Mouse (Mus musculus) midbrain, embryonic 15.5 days (tissue): Measurements from ENCODE around the gene Kctd11. TPM values are rescaled to one million over a fixed set of nuclear protein-coding genes. Genes with fewer than 3 reads are reported as not detected.

ENCODE experiments used
- ATAC-seq: fragments of 200-750 bp; cut with Nextera tagmentation; replicated peaks from 2 replicates; pipeline ENCODE4 v1.8.0; 2017; ENCODE audit warnings: moderate TSS enrichment
- H3K27ac ChIP-seq: fragments of 300-500 bp; sonication (generic); 2 replicates; pipeline ENCODE4 v1.5.1; 2015; ENCODE audit warnings: mild to moderate bottlenecking, inconsistent platforms
- H3K27me3 ChIP-seq: fragments of 300-500 bp; sonication (generic); replicated peaks from 2 replicates; pipeline ENCODE4 v1.6.1; 2015; ENCODE audit warnings: inconsistent platforms
- H3K36me3 ChIP-seq: fragments of 300-500 bp; sonication (generic); replicated peaks from 2 replicates; pipeline ENCODE4 v1.6.1; 2015; ENCODE audit warnings: inconsistent platforms
- H3K4me1 ChIP-seq: fragments of 300-500 bp; sonication (generic); 2 replicates; pipeline ENCODE4 v1.6.1; 2015; ENCODE audit warnings: inconsistent platforms
- H3K4me2 ChIP-seq: fragments of 300-500 bp; sonication (generic); 2 replicates; pipeline ENCODE4 v1.6.1; 2015; ENCODE audit warnings: inconsistent platforms, mild to moderate bottlenecking, moderate library complexity
- H3K4me3 ChIP-seq: fragments of 300-500 bp; sonication (generic); 2 replicates; pipeline ENCODE4 v1.5.1; 2015; ENCODE audit warnings: mild to moderate bottlenecking, inconsistent platforms
- H3K9ac ChIP-seq: fragments of 300-500 bp; sonication (generic); 2 replicates; pipeline ENCODE4 v1.6.1; 2015; ENCODE audit warnings: mild to moderate bottlenecking, inconsistent platforms
- H3K9me3 ChIP-seq: fragments of 300-500 bp; sonication (generic); 2 replicates; pipeline ENCODE4 v1.6.1; 2016; ENCODE audit warnings: inconsistent platforms
- WGBS: fragments of 180-500 bp; shearing (Covaris S2); methylation state at CpG from one replicate; pipeline ENCODE4 v1.1.7; 2015; ENCODE audit warnings: mixed read lengths; 5-methylcytosine and 5-hydroxymethylcytosine counted together
- polyA plus RNA-seq: library from polyadenylated mRNA; unstranded; fragments of >200 nt; fragmentation: Nextera tagmentation; extraction: Ambion mirVana; gene quantifications from 2 replicates; pipeline ENCODE4 v1.2.1, GENCODE M21; 2015

Gene Kctd11
- polyA plus RNA-seq, 1 experiment from 2014 or later = 1.7 TPM

DNA sequence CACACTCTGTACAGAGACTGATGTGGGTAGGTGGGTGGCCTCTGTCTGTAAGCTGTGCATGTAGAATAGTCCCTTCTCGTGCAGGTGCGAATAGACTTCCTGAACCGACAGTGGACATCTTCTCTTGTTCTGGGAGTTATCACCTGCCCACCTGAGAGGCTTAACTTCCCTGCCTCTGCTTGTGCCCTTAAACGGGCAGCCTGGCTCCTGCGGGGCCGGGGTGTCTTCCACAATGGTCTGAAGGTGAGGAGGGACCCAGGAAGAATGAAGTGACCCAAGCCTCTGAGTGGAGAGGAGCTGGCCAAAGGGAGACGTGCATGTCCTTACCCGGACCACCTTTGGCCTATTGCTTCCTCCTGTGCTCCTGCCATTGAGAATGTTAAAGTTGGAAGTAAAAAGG lies 29.0 kb upstream of the Kctd11 start:
- ATAC-seq = no peak
- Histone ChIP-seq H3K4me2 (no peak overlapping the region), H3K27me3 (no peaks in the 10 kb centered on the region), H3K4me3 (no peak overlapping the region), H3K4me1 (peaks cover 17% of the 10 kb centered on the region), H3K9me3 (no peaks in the 10 kb centered on the region), H3K36me3 (peaks cover 76% of the 10 kb centered on the region), H3K27ac (no peak overlapping the region), H3K9ac (no peak overlapping the region)
- WGBS = 96% methylated on average over 8 of the region's 8 CpGs

DNA sequence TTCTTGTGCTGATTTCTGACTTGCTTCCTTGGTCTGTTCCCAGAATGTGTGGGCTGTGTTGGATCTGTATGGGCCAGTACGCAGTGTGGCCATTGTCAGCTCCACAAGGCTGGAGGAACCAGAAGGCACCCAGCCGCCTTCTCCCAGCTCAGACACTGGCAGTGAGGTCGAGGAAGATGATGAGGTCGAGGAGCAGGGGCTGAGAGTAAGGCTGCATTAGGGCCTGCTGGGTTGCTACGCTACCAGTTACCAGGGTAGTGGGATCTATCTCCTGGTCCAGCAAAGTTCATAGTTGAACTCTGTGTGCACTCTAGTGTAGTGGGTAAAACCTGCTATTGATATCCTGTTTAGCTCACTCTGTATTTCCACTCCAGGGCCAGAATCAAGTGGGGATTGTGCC lies 28.0 kb upstream of the Kctd11 start:
- H3K27ac ChIP-seq = no peak overlapping the region
- 86% methylated on average over 5 of the region's 5 CpGs for WGBS
- no peak overlapping the region for H3K4me3 ChIP-seq
- H3K27me3 ChIP-seq = no peaks in the 10 kb centered on the region
- no peak overlapping the region for H3K4me2 ChIP-seq
- peaks cover 7% of the 10 kb centered on the region for H3K4me1 ChIP-seq
- peaks cover 82% of the 10 kb centered on the region for H3K36me3 ChIP-seq
- no peak for ATAC-seq
- H3K9me3 ChIP-seq = no peaks in the 10 kb centered on the region
- H3K9ac ChIP-seq = no peak overlapping the region

DNA sequence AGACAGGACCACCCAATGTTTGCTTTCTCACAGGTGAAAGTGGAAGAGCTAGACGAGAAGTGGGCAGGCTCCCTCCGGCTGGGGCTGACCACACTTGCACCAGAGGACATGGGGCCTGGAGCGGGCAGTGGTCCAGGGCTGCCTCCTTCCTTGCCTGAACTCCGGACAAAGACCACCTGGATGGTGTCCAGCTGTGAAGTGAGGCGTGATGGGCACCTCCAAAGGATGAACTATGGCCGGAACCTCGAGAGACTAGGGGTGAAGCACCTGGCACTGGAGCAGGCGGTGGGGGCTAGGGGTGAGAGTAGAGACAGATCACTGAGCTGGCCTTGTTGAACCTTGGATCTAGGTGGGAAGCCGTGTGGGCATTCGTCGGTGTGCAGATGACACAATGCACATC lies 27.4 kb upstream of the Kctd11 start:
- Histone ChIP-seq H3K27me3 (no peaks in the 10 kb centered on the region), H3K4me2 (no peak overlapping the region), H3K27ac (no peak overlapping the region), H3K36me3 (peaks cover 85% of the 10 kb centered on the region), H3K9ac (no peak overlapping the region), H3K4me3 (no peak overlapping the region), H3K4me1 (peaks cover 7% of the 10 kb centered on the region), H3K9me3 (no peaks in the 10 kb centered on the region)
- no peak for ATAC-seq
- WGBS = 96% methylated on average over 11 of the region's 11 CpGs

DNA sequence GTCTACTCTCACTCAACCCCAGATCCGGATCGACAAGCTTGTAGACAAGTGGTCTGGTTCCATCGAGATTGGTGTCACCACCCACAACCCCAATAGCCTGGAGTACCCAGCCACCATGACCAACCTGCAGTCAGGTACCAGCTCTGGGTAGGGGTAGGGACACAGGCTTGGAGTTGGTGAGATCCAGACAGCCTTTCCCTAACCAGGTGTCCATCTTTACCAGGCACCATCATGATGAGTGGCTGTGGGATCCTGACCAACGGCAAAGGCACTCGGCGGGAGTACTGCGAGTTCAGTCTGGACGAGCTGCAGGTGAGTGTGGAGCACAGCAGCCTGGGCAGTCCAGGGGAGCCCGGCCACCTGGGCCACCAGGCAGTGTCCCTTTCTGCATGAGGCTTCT lies 23.1 kb upstream of the Kctd11 start:
- no peak for ATAC-seq
- peaks cover 22% of the 10 kb centered on the region for H3K4me1 ChIP-seq
- WGBS = 98% methylated on average over 9 of the region's 9 CpGs

DNA sequence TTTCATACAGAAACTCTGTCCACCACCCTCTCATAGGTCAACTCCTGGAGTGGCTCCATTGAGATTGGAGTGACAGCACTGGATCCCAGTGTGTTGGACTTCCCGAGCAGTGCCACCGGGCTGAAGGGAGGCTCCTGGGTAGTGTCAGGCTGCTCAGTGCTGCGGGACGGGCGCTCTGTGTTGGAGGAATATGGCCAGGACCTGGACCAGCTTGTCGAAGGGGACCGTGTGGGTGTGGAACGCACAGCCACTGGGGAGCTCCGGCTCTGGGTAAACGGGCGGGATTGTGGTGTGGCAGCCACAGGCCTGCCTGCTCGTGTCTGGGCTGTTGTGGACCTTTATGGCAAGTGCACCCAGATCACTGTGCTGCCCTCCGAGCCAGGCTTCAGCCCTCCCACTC lies 21.8 kb upstream of the Kctd11 start:
- Histone ChIP-seq H3K9me3 (no peaks in the 10 kb centered on the region), H3K4me3 (peak overlapping the region; percentile 92), H3K9ac (peak overlapping the region; percentile 84; the same call in 1 of the 2 replicates), H3K4me1 (peaks cover 34% of the 10 kb centered on the region), H3K27ac (no peak overlapping the region), H3K36me3 (peaks cover 37% of the 10 kb centered on the region), H3K4me2 (peak overlapping the region; percentile 86), H3K27me3 (no peaks in the 10 kb centered on the region)
- 90% methylated on average over 13 of the region's 13 CpGs for WGBS
- no peak for ATAC-seq

More for the DNA sequence above, 23.1 kb upstream of the Kctd11 start:
- peaks cover 51% of the 10 kb centered on the region for H3K36me3 ChIP-seq
- no peak overlapping the region for H3K4me2 ChIP-seq
- H3K9ac ChIP-seq = no peak overlapping the region
- H3K4me3 ChIP-seq = no peak overlapping the region
- H3K27me3 ChIP-seq = no peaks in the 10 kb centered on the region
- no peak overlapping the region for H3K27ac ChIP-seq
- no peaks in the 10 kb centered on the region for H3K9me3 ChIP-seq

DNA sequence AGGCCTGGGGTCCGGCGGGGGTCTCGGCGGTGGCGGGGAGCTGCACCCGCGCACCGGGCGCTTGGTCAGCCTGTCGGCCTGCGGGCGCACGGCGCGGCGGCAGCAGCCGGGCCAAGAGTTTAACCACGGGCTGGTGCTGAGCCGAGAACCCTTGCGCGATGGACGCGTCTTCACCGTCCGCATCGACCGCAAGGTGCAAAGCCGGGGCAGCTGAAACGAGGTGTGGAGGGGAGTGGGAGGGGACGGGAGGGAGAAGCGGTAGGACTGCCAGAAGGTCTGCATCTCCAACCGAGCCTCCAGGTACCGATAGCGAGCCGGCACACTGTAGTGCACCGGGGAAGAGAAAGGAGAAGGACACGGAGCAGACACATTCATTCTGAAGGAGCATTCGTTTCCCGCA lies 20.8 kb upstream of the Kctd11 start:
- H3K9ac ChIP-seq = peak overlapping the region; percentile 84
- H3K4me1 ChIP-seq = peaks cover 34% of the 10 kb centered on the region
- under 1% methylated on average over 38 of the region's 39 CpGs for WGBS
- no peaks in the 10 kb centered on the region for H3K9me3 ChIP-seq
- peak overlapping the region; percentile 93 for H3K27ac ChIP-seq
- H3K4me3 ChIP-seq = peak overlapping the region; percentile 92
- no peak for ATAC-seq
- H3K36me3 ChIP-seq = peaks cover 27% of the 10 kb centered on the region
- peak overlapping the region; percentile 86 for H3K4me2 ChIP-seq
- H3K27me3 ChIP-seq = no peaks in the 10 kb centered on the region

DNA sequence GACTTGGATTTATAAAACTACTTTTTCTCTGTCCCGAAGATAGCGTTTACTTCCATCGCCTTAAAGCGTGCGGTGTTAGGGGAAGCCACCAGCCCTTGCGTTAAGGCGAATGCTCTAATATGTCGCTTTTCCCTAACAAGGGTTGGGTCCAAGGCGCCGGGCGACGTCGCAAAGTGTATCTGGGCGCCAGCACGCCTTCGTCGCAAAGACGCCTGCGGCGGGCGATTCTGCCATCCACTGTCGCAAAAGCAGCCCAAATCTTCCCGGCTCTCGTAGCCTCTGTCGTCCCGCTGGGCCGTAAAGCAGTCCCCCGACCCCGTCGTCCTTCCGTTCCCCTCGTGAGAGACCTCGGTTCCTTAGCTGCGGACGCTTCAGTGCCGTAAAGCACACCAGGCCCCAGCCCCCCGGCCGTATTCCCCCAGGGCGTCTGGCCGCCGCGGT lies 20.2 kb upstream of the Kctd11 start:
- no peaks in the 10 kb centered on the region for H3K27me3 ChIP-seq
- peaks cover 34% of the 10 kb centered on the region for H3K4me1 ChIP-seq
- ATAC-seq = peak; percentile 81
- H3K27ac ChIP-seq = peak overlapping the region; percentile 93
- H3K36me3 ChIP-seq = peaks cover 22% of the 10 kb centered on the region
- H3K4me3 ChIP-seq = peak overlapping the region; percentile 92
- no peaks in the 10 kb centered on the region for H3K9me3 ChIP-seq
- peak overlapping the region; percentile 84 for H3K9ac ChIP-seq
- peak overlapping the region; percentile 86 for H3K4me2 ChIP-seq
- under 1% methylated on average over 42 of the region's 42 CpGs for WGBS

DNA sequence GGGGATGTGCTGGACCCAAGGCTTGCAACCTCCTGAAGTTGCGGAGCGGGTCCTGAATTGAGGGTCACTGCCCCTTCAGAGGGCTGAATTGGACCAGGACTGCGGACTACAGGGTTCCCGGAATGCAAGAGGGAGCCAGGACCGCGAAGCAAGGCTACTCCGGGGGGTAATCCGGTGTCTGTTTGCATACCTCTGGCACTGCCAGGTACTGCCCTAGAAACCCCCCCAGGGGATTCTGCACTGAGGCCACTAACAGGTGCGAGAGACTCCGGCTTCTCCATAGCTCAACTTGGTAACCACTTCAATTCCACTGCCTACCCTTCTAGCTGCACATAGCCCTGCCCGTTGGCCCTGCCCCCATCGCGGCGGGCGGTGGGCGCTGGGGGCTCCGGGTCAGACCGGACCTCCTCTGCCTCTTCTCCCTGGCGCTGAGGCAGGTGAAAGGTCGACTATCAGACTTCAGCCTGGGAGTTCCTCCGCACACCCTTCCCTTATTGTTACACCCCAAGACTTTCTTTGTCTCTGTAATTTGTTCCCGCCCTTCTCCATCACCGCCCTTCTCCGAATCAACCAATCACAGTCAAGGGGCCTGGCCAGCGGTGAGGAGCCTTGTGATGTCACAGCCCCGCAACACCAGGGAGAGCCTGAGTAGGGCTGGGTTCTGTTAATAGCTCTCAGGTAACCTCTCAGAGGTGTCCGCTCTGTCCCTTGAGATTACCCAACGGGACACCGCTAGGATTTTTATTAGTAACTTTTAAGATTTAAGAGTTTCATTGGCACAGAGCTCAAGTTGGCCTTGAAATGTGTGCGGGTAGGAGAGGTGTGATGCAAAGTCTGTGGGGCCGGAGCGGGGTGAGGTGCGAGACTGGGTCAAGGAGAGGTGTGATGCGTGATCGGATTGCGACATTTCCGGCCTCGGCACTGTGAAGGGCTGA lies 19.5 kb upstream of the Kctd11 start, which contains the start of the genes 2810408A11Rik and Neurl4:
2810408A11Rik (minus strand) TSS at position 517 of the 935 bp plus-strand sequence.
Neurl4 (plus strand) TSS at position 602 of the 935 bp plus-strand sequence.
- under 1% methylated on average over 38 of the region's 38 CpGs for WGBS
- ATAC-seq = peak; percentile 96
- H3K4me1 ChIP-seq = peaks cover 34% of the 10 kb centered on the region
- H3K36me3 ChIP-seq = peaks cover 15% of the 10 kb centered on the region
- H3K4me2 ChIP-seq = peak within 1 kb of the TSS; percentile 86
- peak within 1 kb of the TSS; percentile 84 for H3K9ac ChIP-seq
- no peaks in the 10 kb centered on the region for H3K9me3 ChIP-seq
- H3K4me3 ChIP-seq = peak within 1 kb of the TSS; percentile 92
- H3K27ac ChIP-seq = peak within 1 kb of the TSS; percentile 93
- H3K27me3 ChIP-seq = no peaks in the 10 kb centered on the region

DNA sequence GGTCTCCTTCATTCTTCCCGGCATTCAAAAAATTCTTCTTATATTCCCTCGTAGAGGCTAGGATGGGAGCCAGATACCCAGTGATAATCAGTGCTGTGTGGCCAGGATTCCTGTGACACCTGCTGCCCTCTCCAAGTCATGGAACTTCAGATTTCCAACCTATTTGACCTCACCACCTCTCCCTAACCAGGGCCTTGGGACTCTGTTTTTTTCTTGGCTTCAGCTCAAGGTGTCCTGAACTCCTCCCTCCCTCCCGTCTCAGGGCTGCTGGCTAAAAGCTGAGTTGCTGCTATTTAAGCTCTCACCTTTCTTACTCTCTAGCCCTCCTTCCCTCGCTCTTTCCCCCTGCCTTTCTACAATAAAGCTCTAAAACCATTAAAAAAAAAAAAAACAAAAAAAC lies 18.7 kb upstream of the Kctd11 start:
- Histone ChIP-seq H3K27ac (peak overlapping the region; percentile 93), H3K4me3 (peak overlapping the region; percentile 92), H3K9ac (peak overlapping the region; percentile 84), H3K36me3 (peaks cover 9% of the 10 kb centered on the region; the same call in 1 of the 2 replicates), H3K27me3 (no peaks in the 10 kb centered on the region), H3K9me3 (no peaks in the 10 kb centered on the region), H3K4me2 (peak overlapping the region; percentile 86), H3K4me1 (peaks cover 34% of the 10 kb centered on the region)
- 27% methylated on average over 4 of the region's 4 CpGs for WGBS
- ATAC-seq = no peak

DNA sequence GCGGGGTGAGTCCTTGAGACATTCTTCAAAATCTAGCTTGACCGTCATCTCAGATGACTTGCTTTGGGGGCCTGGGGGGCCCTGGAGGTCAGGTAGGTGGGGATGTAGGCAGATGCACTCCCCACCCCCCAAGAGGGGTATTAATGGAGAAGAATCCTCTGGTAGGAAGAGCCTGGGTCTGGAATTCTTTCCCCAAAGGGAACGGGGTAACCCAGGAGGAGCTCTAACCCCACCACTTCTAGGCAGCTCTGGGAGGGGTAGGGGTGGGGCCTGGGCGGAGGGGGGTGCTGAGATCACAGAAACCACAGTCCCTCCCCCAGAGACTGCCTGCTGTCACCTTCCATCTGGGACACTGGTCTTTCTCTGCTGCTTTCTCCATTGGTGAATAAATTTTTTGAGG lies 14.1 kb upstream of the Kctd11 start, which contains the start of gene Acap1:
Acap1 (minus strand) TSS at position 249 of the 400 bp plus-strand sequence.
- H3K9ac ChIP-seq = no peak within 1 kb of the TSS
- ATAC-seq = no peak

DNA sequence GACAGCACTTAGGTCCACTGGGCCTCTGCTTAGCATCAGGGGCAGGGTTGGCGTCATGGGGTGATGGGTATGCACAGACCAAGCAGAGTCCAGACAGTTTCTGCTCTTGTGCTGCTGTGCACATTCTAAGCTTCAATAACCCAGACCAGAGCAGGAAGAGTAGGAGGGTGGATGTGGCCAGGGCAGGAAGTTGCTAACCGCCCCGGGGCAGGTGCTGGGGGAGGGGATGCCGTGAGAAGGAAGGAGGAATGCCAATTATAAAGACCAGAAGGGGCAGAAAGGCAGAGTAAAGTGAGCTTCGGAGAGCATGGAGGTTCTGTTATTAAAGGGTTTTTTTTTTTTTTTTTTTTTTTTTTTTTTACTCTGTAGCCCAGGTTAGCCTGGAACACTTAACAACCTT lies 13.5 kb upstream of the Kctd11 start:
- H3K9me3 ChIP-seq = no peaks in the 10 kb centered on the region
- WGBS = 83% methylated on average over 5 of the region's 5 CpGs
- H3K4me3 ChIP-seq = no peak overlapping the region
- H3K27ac ChIP-seq = no peak overlapping the region
- no peak overlapping the region for H3K9ac ChIP-seq
- H3K4me2 ChIP-seq = no peak overlapping the region
- no peak for ATAC-seq
- H3K36me3 ChIP-seq = no peaks in the 10 kb centered on the region
- H3K27me3 ChIP-seq = no peaks in the 10 kb centered on the region
- H3K4me1 ChIP-seq = peaks cover 16% of the 10 kb centered on the region

More for the DNA sequence above, 14.1 kb upstream of the Kctd11 start, which contains the start of gene Acap1:
- no peak within 1 kb of the TSS for H3K4me3 ChIP-seq
- no peaks in the 10 kb centered on the region for H3K36me3 ChIP-seq
- peaks cover 19% of the 10 kb centered on the region for H3K4me1 ChIP-seq
- H3K27ac ChIP-seq = no peak within 1 kb of the TSS
- no peak within 1 kb of the TSS for H3K4me2 ChIP-seq
- 73% methylated on average over 4 of the region's 4 CpGs for WGBS
- H3K27me3 ChIP-seq = no peaks in the 10 kb centered on the region
- no peaks in the 10 kb centered on the region for H3K9me3 ChIP-seq

DNA sequence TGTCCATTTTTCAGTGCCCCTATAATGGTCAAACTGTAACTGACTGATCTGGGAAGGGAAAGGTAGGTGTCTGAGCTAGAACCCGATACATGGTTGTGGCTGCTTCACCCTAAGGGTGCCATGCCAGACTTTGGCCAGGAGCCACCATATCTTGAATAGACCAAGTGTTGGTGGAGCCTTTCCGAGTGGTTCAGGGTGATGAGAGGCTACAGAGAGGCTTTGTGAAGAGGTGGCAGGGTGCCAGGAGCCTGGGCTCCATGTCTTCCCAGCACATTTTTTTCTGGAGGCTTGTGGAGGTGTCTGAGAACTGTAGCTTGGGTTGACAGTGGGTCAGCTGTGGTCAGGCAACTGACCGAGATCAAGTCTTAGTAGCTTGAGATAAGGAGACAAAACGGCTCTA lies 10.3 kb upstream of the Kctd11 start:
- Histone ChIP-seq H3K4me1 (no peaks in the 10 kb centered on the region), H3K9ac (no peak overlapping the region), H3K4me2 (no peak overlapping the region), H3K9me3 (no peaks in the 10 kb centered on the region), H3K4me3 (no peak overlapping the region), H3K27me3 (no peaks in the 10 kb centered on the region), H3K27ac (no peak overlapping the region), H3K36me3 (no peaks in the 10 kb centered on the region)
- WGBS = 78% methylated on average over 4 of the region's 4 CpGs
- no peak for ATAC-seq
